Mouse (Mus musculus): Measurements from ENCODE around the gene Col17a1. TPM values are rescaled to one million over a fixed set of nuclear protein-coding genes. Genes with fewer than 3 reads are reported as not detected.
A peak's percentile ranks its signal among the peaks of the same experiment; 100 is the strongest.

The Col17a1 gene
- polyA plus RNA-seq, 1 experiment from 2014 or later: 0.31 TPM

GRCm38 (mm10) chr19:47705080-47705771 lies 13.3 kb upstream of the Col17a1 start:
- H3K27ac ChIP-seq: no peak overlapping the region
- H3K4me2 ChIP-seq: no peak overlapping the region
- no peak overlapping the region for H3K4me3 ChIP-seq
- no peaks in the 10 kb centered on the region for H3K4me1 ChIP-seq (replicated peaks)
- no peak overlapping the region for H3K9ac ChIP-seq
- H3K36me3 ChIP-seq: no peaks in the 10 kb centered on the region
- H3K9me3 ChIP-seq: no peaks in the 10 kb centered on the region
- ATAC-seq (ENCODE audit: low FRiP score): no peak
- no peaks in the 10 kb centered on the region for H3K27me3 ChIP-seq
- WGBS: 75% methylated on average over 13 of the region's 13 CpGs

- ATAC-seq (ENCODE audit: low FRiP score): no peak
- Histone ChIP-seq H3K9me3 (no peaks in the 10 kb centered on the region), H3K27me3 (no peaks in the 10 kb centered on the region), H3K36me3 (no peaks in the 10 kb centered on the region), H3K4me1 (replicated peaks) (no peaks in the 10 kb centered on the region), H3K4me3 (no peak overlapping the region), H3K27ac (no peak overlapping the region), H3K9ac (no peak overlapping the region), H3K4me2 (no peak overlapping the region)
- 88% methylated on average over 8 of the region's 8 CpGs for WGBS
Observed at GRCm38 (mm10) chr19:47700509-47700908, 8.6 kb upstream of the Col17a1 start.

GRCm38 (mm10) chr19:47699743-47700142 lies 7.8 kb upstream of the Col17a1 start:
- H3K4me1 ChIP-seq (replicated peaks): no peaks in the 10 kb centered on the region
- H3K36me3 ChIP-seq: no peaks in the 10 kb centered on the region
- no peak overlapping the region for H3K4me3 ChIP-seq
- 75% methylated on average over 9 of the region's 9 CpGs for WGBS
- H3K27ac ChIP-seq: no peak overlapping the region
- ATAC-seq (ENCODE audit: low FRiP score): no peak
- no peak overlapping the region for H3K9ac ChIP-seq
- H3K27me3 ChIP-seq: no peaks in the 10 kb centered on the region
- H3K4me2 ChIP-seq: no peak overlapping the region
- no peaks in the 10 kb centered on the region for H3K9me3 ChIP-seq

GRCm38 (mm10) chr19:47698266-47698665 lies 6.4 kb upstream of the Col17a1 start:
- no peaks in the 10 kb centered on the region for H3K36me3 ChIP-seq
- H3K27me3 ChIP-seq: no peaks in the 10 kb centered on the region
- H3K4me3 ChIP-seq: no peak overlapping the region
- WGBS: 85% methylated on average over 9 of the region's 9 CpGs
- no peak overlapping the region for H3K27ac ChIP-seq
- H3K9me3 ChIP-seq: no peaks in the 10 kb centered on the region
- no peak overlapping the region for H3K9ac ChIP-seq
- no peak overlapping the region for H3K4me2 ChIP-seq
- no peaks in the 10 kb centered on the region for H3K4me1 ChIP-seq (replicated peaks)
- no peak for ATAC-seq (ENCODE audit: low FRiP score)

GRCm38 (mm10) chr19:47697067-47697466 lies 5.2 kb upstream of the Col17a1 start:
- H3K4me3 ChIP-seq: no peak overlapping the region
- 90% methylated on average over 11 of the region's 11 CpGs for WGBS
- H3K9ac ChIP-seq: no peak overlapping the region
- no peak overlapping the region for H3K27ac ChIP-seq
- no peaks in the 10 kb centered on the region for H3K36me3 ChIP-seq
- H3K27me3 ChIP-seq: no peaks in the 10 kb centered on the region
- H3K4me2 ChIP-seq: no peak overlapping the region
- no peak for ATAC-seq (ENCODE audit: low FRiP score)
- H3K4me1 ChIP-seq (replicated peaks): no peaks in the 10 kb centered on the region
- no peaks in the 10 kb centered on the region for H3K9me3 ChIP-seq

- no peak overlapping the region for H3K4me3 ChIP-seq
- no peaks in the 10 kb centered on the region for H3K9me3 ChIP-seq
- H3K27ac ChIP-seq: no peak overlapping the region
- no peak for ATAC-seq (ENCODE audit: low FRiP score)
- no peak overlapping the region for H3K4me2 ChIP-seq
- H3K27me3 ChIP-seq: no peaks in the 10 kb centered on the region
- no peaks in the 10 kb centered on the region for H3K36me3 ChIP-seq
- H3K9ac ChIP-seq: no peak overlapping the region
- no peaks in the 10 kb centered on the region for H3K4me1 ChIP-seq (replicated peaks)
- WGBS: 92% methylated on average over 8 of the region's 8 CpGs
Observed at GRCm38 (mm10) chr19:47696411-47696810, 4.5 kb upstream of the Col17a1 start.

- no peak for ATAC-seq (ENCODE audit: low FRiP score)
- H3K9ac ChIP-seq: no peak overlapping the region
- H3K4me2 ChIP-seq: no peak overlapping the region
- no peaks in the 10 kb centered on the region for H3K36me3 ChIP-seq
- H3K4me3 ChIP-seq: no peak overlapping the region
- no peaks in the 10 kb centered on the region for H3K27me3 ChIP-seq
- H3K27ac ChIP-seq: no peak overlapping the region
- WGBS: 89% methylated on average over 6 of the region's 6 CpGs
- no peaks in the 10 kb centered on the region for H3K4me1 ChIP-seq (replicated peaks)
- no peaks in the 10 kb centered on the region for H3K9me3 ChIP-seq
Observed at GRCm38 (mm10) chr19:47695725-47696124, 3.8 kb upstream of the Col17a1 start.

GRCm38 (mm10) chr19:47689592-47689991 lies 2.3 kb downstream of the Col17a1 start:
- H3K36me3 ChIP-seq: no peaks in the 10 kb centered on the region
- 88% methylated on average over 7 of the region's 7 CpGs for WGBS
- H3K9me3 ChIP-seq: no peaks in the 10 kb centered on the region
- H3K27ac ChIP-seq: no peak overlapping the region
- H3K27me3 ChIP-seq: no peaks in the 10 kb centered on the region
- no peak overlapping the region for H3K4me3 ChIP-seq
- H3K9ac ChIP-seq: no peak overlapping the region
- no peaks in the 10 kb centered on the region for H3K4me1 ChIP-seq (replicated peaks)
- no peak overlapping the region for H3K4me2 ChIP-seq
- no peak for ATAC-seq (ENCODE audit: low FRiP score)

- Histone ChIP-seq H3K36me3 (no peaks in the 10 kb centered on the region), H3K4me1 (replicated peaks) (no peaks in the 10 kb centered on the region), H3K27ac (no peak overlapping the region), H3K27me3 (no peaks in the 10 kb centered on the region), H3K9me3 (no peaks in the 10 kb centered on the region), H3K4me3 (no peak overlapping the region), H3K4me2 (no peak overlapping the region), H3K9ac (no peak overlapping the region)
- no peak for ATAC-seq (ENCODE audit: low FRiP score)
- WGBS: 88% methylated on average over 12 of the region's 12 CpGs
Observed at GRCm38 (mm10) chr19:47678675-47679074, 13.2 kb downstream of the Col17a1 start.

- Histone ChIP-seq H3K4me2 (no peak overlapping the region), H3K27ac (no peak overlapping the region), H3K27me3 (no peaks in the 10 kb centered on the region), H3K4me1 (replicated peaks) (no peaks in the 10 kb centered on the region), H3K9me3 (no peaks in the 10 kb centered on the region), H3K36me3 (no peaks in the 10 kb centered on the region), H3K4me3 (no peak overlapping the region), H3K9ac (no peak overlapping the region)
- no peak for ATAC-seq (ENCODE audit: low FRiP score)
- 40% methylated on average over 8 of the region's 8 CpGs for WGBS
Observed at GRCm38 (mm10) chr19:47674419-47674818, 17.5 kb downstream of the Col17a1 start.

GRCm38 (mm10) chr19:47668399-47668798 lies 23.5 kb downstream of the Col17a1 start:
- H3K4me2 ChIP-seq: no peak overlapping the region
- H3K4me3 ChIP-seq: no peak overlapping the region
- no peaks in the 10 kb centered on the region for H3K27me3 ChIP-seq
- H3K36me3 ChIP-seq: no peaks in the 10 kb centered on the region
- no peak for ATAC-seq (ENCODE audit: low FRiP score)
- H3K9ac ChIP-seq: no peak overlapping the region
- no peak overlapping the region for H3K27ac ChIP-seq
- H3K4me1 ChIP-seq (replicated peaks): no peaks in the 10 kb centered on the region
- 75% methylated on average over 9 of the region's 9 CpGs for WGBS
- H3K9me3 ChIP-seq: no peaks in the 10 kb centered on the region

- Histone ChIP-seq H3K4me1 (replicated peaks) (no peaks in the 10 kb centered on the region), H3K36me3 (no peaks in the 10 kb centered on the region), H3K9ac (no peak overlapping the region), H3K27me3 (no peaks in the 10 kb centered on the region), H3K4me3 (no peak overlapping the region), H3K27ac (no peak overlapping the region), H3K4me2 (no peak overlapping the region), H3K9me3 (no peaks in the 10 kb centered on the region)
- no peak for ATAC-seq (ENCODE audit: low FRiP score)
- 70% methylated on average over 8 of the region's 8 CpGs for WGBS
Observed at GRCm38 (mm10) chr19:47667601-47668000, 24.3 kb downstream of the Col17a1 start.

GRCm38 (mm10) chr19:47659765-47660408 lies 32.0 kb downstream of the Col17a1 start:
- Histone ChIP-seq H3K9me3 (no peaks in the 10 kb centered on the region), H3K36me3 (no peaks in the 10 kb centered on the region), H3K4me2 (no peak overlapping the region), H3K4me1 (replicated peaks) (peaks cover 4% of the 10 kb centered on the region), H3K9ac (0 out of 2 replicates have a peak overlapping the region, but pooled peaks have one; percentile 25), H3K27me3 (0 out of 2 replicates have a peak, but pooled peaks cover 3% of the 10 kb centered on the region), H3K27ac (no peak overlapping the region), H3K4me3 (no peak overlapping the region)
- ATAC-seq (ENCODE audit: low FRiP score): no peak
- WGBS: 90% methylated on average over 9 of the region's 9 CpGs

Data from hindbrain, embryonic 13.5 days (tissue).